Mouse (Mus musculus) forebrain, postnatal 0 days (tissue): Measurements from ENCODE around the gene Clmp. TPM values are rescaled to one million over a fixed set of nuclear protein-coding genes. Genes with fewer than 3 reads are reported as not detected.

ENCODE experiments used
- ATAC-seq: fragments of 200-750 bp; cut with Nextera tagmentation; 2 replicates; pipeline ENCODE4 v1.8.0; 2017; ENCODE audit warnings: mild to moderate bottlenecking, moderate library complexity
- DNase-seq: peaks from one replicate; pipeline ENCODE4 v3.0.0-alpha.2; 2015
- H3K27ac ChIP-seq: fragments of 300-500 bp; sonication (generic); 2 replicates; pipeline ENCODE4 v1.5.1; 2014; ENCODE audit warnings: low read depth, mild to moderate bottlenecking, antibody characterized with exemption, low read length, moderate library complexity, mixed read lengths
- H3K27me3 ChIP-seq: fragments of 300-500 bp; sonication (generic); 2 replicates; pipeline ENCODE4 v1.6.1; 2014; ENCODE audit warnings: mild to moderate bottlenecking, low read length, mixed read lengths; ENCODE audit not compliant: insufficient read depth
- H3K36me3 ChIP-seq: fragments of 300-500 bp; sonication (generic); 2 replicates; pipeline ENCODE4 v1.6.1; 2014; ENCODE audit warnings: mild to moderate bottlenecking, moderate library complexity; ENCODE audit not compliant: insufficient read depth
- H3K4me1 ChIP-seq: fragments of 300-500 bp; sonication (generic); 2 replicates; pipeline ENCODE4 v1.6.1; 2014; ENCODE audit warnings: antibody characterized with exemption; ENCODE audit not compliant: insufficient read depth
- H3K4me2 ChIP-seq: fragments of 300-500 bp; sonication (generic); 2 replicates; pipeline ENCODE4 v1.6.1; 2014; ENCODE audit warnings: low read depth, mild to moderate bottlenecking, moderate library complexity
- H3K4me3 ChIP-seq: fragments of 300-500 bp; sonication (generic); 2 replicates; pipeline ENCODE4 v1.5.1; 2014; ENCODE audit warnings: low read depth, low read length, mixed read lengths
- H3K9ac ChIP-seq: fragments of 300-500 bp; sonication (generic); 2 replicates; pipeline ENCODE4 v1.6.1; 2014; ENCODE audit warnings: mild to moderate bottlenecking
- H3K9me3 ChIP-seq: fragments of 300-500 bp; sonication (generic); 2 replicates; pipeline ENCODE4 v1.6.1; 2016; ENCODE audit warnings: low read length
- CTCF ChIP-seq: sonication (generic); IDR thresholded peaks from 2 replicates; pipeline ENCODE4 v1.5.1; 2016; ENCODE audit warnings: antibody characterized with exemption, control low read depth, low read depth
- WGBS: fragments of 180-500 bp; shearing (Covaris S2); extraction: QIAGEN DNeasy Blood & Tissue Kit; methylation state at CpG from one replicate; pipeline ENCODE4 v1.1.7; 2014; 5-methylcytosine and 5-hydroxymethylcytosine counted together
- polyA plus RNA-seq: library from polyadenylated mRNA; unstranded; fragments of >200 nt; fragmentation: Nextera tagmentation; extraction: Ambion mirVana; gene quantifications from 2 replicates; pipeline ENCODE4 v1.2.1, GENCODE M21; 2015
- total RNA-seq: library from RNA; depleted of rRNA; stranded (reverse); fragments of >200 nt; gene quantifications from 2 replicates; pipeline ENCODE4 v1.2.3, GENCODE M21; 2014

Clmp gene
- total and polyA plus RNA-seq, 2 experiments from 2014 or later = 53.5 to 75.4 TPM

DNA sequence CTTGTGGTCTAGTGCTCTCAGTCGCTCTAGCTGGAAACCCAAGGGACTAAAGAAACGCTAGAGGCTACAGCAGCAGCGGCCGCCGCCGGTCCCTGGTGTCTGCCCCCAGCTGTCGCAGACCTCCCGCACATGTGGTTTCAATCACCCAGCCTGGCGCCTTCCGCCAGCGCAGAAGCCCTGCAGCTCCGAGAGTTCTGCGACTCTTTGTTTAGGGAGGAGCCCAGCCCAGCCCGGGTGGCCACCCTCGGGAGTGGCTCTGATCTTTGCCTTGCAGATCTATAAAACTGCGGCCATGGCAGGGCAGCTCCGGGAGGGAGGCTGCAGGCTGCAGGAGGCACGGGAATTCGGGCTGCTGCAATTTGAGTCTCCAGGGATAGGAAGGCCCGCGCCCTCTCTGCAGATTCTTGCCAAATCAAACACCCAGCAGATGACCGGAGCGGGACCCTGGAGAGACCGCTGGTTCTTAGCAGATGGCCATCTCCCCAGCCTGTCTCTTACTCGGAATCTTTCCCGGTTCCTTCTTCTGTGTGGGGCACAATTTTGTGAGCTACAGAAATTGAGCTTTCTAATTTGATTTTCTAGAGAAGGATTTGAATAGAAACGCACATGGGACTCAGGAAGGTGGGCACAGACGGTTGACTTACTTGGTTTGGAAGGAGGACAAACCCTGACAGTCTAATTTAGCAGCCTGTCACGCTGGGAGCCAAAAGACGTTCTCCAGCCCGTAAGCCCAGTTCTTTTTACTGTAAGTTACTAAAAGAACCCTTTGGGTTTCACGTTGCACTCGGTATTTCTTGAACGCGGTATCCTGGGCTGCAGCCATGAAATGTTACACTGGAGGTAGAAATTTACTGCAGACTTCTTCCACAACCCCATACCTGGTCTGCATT, 45.2 kb downstream of the Clmp start:
- ATAC-seq (peak; percentile 78), DNase-seq (peak; percentile 79)
- no peak for TF ChIP-seq CTCF
- H3K36me3 ChIP-seq = no peaks in the 10 kb centered on the region
- peaks cover 14% of the 10 kb centered on the region for H3K4me1 ChIP-seq
- peak overlapping the region; percentile 56 for H3K4me2 ChIP-seq
- WGBS = 1% methylated on average over 35 of the region's 35 CpGs
- no peaks in the 10 kb centered on the region for H3K27me3 ChIP-seq
- peak overlapping the region; percentile 90 for H3K27ac ChIP-seq
- H3K4me3 ChIP-seq = peak overlapping the region; percentile 27
- peak overlapping the region; percentile 50 for H3K9ac ChIP-seq
- H3K9me3 ChIP-seq = no peaks in the 10 kb centered on the region

DNA sequence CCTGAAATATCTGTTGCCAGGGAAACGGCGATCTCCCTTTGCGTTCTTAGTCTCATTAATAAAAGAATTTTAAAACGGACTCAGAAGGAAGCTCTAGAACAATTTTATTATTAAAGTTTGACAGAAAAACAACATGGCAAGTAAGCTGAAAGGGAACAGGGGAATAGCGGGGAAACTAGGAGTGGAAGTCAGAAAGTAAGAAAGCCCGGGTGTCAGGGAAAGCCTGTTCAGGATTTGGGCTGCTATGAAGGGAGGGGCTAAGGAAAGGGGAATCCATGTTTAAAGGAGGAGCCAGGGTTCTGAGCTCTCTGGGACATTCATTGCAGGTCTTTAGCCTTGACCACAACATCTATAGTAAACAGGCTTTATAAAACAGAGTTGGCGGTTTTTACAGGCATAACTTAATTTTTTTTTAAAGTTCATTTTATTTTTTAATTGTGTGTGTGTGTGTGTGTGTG, 45.9 kb downstream of the Clmp start:
- no peaks in the 10 kb centered on the region for H3K9me3 ChIP-seq
- peak overlapping the region; percentile 56 for H3K4me2 ChIP-seq
- TF ChIP-seq CTCF = no peak
- H3K9ac ChIP-seq = peak overlapping the region; percentile 50
- peak overlapping the region; percentile 27 for H3K4me3 ChIP-seq
- H3K36me3 ChIP-seq = no peaks in the 10 kb centered on the region
- ATAC-seq (no peak), DNase-seq (no peak)
- no peaks in the 10 kb centered on the region for H3K27me3 ChIP-seq
- H3K4me1 ChIP-seq = peaks cover 14% of the 10 kb centered on the region
- 12% methylated on average over 7 of the region's 7 CpGs for WGBS
- peak overlapping the region; percentile 90 for H3K27ac ChIP-seq

DNA sequence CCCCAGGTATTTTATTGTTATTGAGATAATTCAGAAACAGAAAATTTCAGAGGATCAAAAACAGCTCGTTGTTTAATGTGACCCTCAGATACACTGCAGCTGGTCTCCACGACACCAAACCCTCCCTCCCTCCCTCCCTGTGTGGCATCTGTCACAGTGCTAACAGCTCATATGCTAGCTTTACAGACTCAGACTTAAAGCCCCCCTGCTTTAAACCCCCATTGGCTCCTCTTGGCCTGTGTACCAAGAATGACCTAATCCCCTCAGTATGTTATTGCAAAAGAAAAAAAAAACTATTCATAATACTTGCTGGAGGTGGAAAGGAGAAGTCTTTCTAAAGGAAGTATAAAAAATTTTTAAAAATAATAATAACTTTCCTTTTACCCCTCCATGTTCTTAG, 46.5 kb downstream of the Clmp start:
- no peak overlapping the region for H3K4me3 ChIP-seq
- H3K27me3 ChIP-seq = no peaks in the 10 kb centered on the region
- DNase-seq = no peak
- H3K27ac ChIP-seq = peak overlapping the region; percentile 90; the same call in 1 of the 2 replicates
- H3K36me3 ChIP-seq = no peaks in the 10 kb centered on the region
- TF ChIP-seq CTCF = no peak
- WGBS = 16% methylated on average over 2 of the region's 2 CpGs
- H3K4me2 ChIP-seq = no peak overlapping the region
- H3K9ac ChIP-seq = no peak overlapping the region
- ATAC-seq = no peak
- peaks cover 14% of the 10 kb centered on the region for H3K4me1 ChIP-seq
- H3K9me3 ChIP-seq = no peaks in the 10 kb centered on the region

DNA sequence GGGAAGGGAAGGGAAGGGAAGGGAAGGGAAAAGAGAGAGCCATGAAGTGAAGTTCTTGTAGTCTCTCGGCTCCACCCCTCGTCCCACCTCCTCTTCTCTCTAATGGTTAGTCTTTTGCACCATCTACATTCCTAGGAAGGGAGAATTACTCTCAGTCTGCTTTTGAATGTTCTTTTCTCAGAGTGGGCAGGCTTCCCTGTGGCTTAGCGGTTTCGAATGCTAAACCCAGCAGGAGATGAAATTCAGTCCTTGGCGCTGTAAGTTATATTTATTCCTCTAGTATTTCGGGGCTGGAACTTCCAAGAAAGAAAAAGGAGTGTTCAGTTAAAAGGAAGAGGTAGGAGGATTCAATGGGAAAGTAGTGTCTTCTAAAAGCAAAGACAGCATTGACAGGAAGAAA, 51.4 kb downstream of the Clmp start:
- H3K4me1 ChIP-seq = no peaks in the 10 kb centered on the region
- H3K9ac ChIP-seq = no peak overlapping the region
- no peak for TF ChIP-seq CTCF
- no peaks in the 10 kb centered on the region for H3K27me3 ChIP-seq
- H3K27ac ChIP-seq = no peak overlapping the region
- no peak overlapping the region for H3K4me2 ChIP-seq
- ATAC-seq = no peak
- H3K36me3 ChIP-seq = no peaks in the 10 kb centered on the region
- WGBS = 69% methylated on average over 6 of the region's 6 CpGs
- no peaks in the 10 kb centered on the region for H3K9me3 ChIP-seq
- peak; percentile 39 for DNase-seq
- H3K4me3 ChIP-seq = no peak overlapping the region

- H3K4me1 ChIP-seq = peaks cover 5% of the 10 kb centered on the region; the same call in 1 of the 2 replicates
- no peak overlapping the region for H3K4me2 ChIP-seq
- no peak overlapping the region for H3K9ac ChIP-seq
- H3K36me3 ChIP-seq = no peaks in the 10 kb centered on the region
- TF ChIP-seq CTCF = no peak
- ATAC-seq (no peak), DNase-seq (no peak)
- H3K4me3 ChIP-seq = no peak overlapping the region
- H3K9me3 ChIP-seq = no peaks in the 10 kb centered on the region
- H3K27ac ChIP-seq = no peak overlapping the region; the same call in 1 of the 2 replicates
- no peaks in the 10 kb centered on the region for H3K27me3 ChIP-seq
- WGBS = 58% methylated on average over 7 of the region's 7 CpGs
Observed at GRCm38 (mm10) chr9:40743525-40744034, 57.8 kb downstream of the Clmp start.

DNA sequence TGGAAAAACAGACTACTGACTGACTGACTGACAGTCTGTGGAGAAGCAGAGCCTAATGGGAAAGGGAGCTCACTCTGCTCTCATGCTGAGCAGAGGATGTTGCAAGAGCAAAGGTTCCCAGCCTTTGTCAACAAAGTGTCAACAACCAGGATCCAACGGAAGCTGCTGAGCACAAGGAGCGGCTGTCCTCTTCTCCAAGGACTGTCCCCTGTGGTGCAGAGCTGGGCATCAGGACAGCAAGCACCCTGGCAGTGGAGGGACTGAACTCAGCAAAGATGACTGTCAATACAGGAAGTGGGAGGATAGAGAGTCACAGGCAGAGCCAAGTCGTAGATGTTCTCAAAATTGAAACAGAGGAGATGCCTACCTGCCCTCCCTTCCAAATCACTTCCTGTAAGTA, 58.5 kb downstream of the Clmp start:
- H3K27ac ChIP-seq = no peak overlapping the region; the same call in 1 of the 2 replicates

DNA sequence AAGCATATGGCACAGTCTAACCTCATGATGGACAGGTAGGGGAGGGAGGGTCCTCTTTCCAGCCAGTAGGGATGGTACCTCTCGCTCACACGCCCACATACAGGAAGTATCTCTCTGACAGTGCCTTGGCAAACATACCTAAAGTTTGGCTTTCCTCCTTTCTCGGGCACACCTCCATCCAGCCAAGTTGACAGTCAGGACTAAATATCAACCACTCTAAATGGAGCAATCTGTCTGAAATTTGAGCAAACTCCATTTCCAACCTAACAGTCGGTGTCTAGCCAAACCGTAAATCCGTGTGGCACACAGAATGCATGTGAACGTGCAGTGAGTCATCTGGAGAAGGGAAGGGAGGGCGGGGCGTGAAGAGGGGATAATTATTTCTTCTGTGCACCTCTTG, 61.0 kb downstream of the Clmp start:
- Histone ChIP-seq H3K27ac (0 out of 2 replicates have a peak overlapping the region, but pooled peaks have one; percentile 40), H3K4me2 (no peak overlapping the region), H3K36me3 (no peaks in the 10 kb centered on the region), H3K27me3 (no peaks in the 10 kb centered on the region), H3K4me1 (peaks cover 5% of the 10 kb centered on the region; the same call in 1 of the 2 replicates), H3K9me3 (no peaks in the 10 kb centered on the region), H3K4me3 (no peak overlapping the region), H3K9ac (no peak overlapping the region)
- 55% methylated on average over 9 of the region's 9 CpGs for WGBS
- DNase-seq (peak; percentile 66), ATAC-seq (peak; percentile 54)
- TF ChIP-seq CTCF = no peak

More for the DNA sequence above, 58.5 kb downstream of the Clmp start:
- no peak for TF ChIP-seq CTCF
- Histone ChIP-seq H3K9me3 (no peaks in the 10 kb centered on the region), H3K9ac (no peak overlapping the region), H3K4me2 (no peak overlapping the region), H3K27me3 (no peaks in the 10 kb centered on the region), H3K4me3 (no peak overlapping the region), H3K36me3 (no peaks in the 10 kb centered on the region), H3K4me1 (peaks cover 5% of the 10 kb centered on the region; the same call in 1 of the 2 replicates)
- DNase-seq = no peak
- ATAC-seq = no peak
- 58% methylated on average over 3 of the region's 3 CpGs for WGBS
